Mouse (Mus musculus) mouse trophoblast stem cell (cell line): ENCODE data around the gene Taar5.

ENCODE experiments used
- in situ Hi-C, 2 experiments: fragments of 300-500 bp; cut with MseI, MboI; formaldehyde crosslinking; loops; 2 replicates in 1 of 2; 3 replicates in 1 of 2; pipeline ENCODE4 v1.15.1; 2025

Gene Taar5

GRCm38 (mm10) chr10:23970656-23971165 lies at the start of gene Taar5:
Taar5 (plus strand) TSS chr10:23970706.
- in situ Hi-C loops = loop anchor here in 1 of 2 experiments (10.0 kb wide), 1 partner anchor 144 kb away; no protein-coding TSS in a partner anchor

GRCm38 (mm10) chr10:23922468-23922867 lies 48.0 kb upstream of the Taar5 start:
- in situ Hi-C loops = no loop called here

- in situ Hi-C loops = no loop called here
Observed at GRCm38 (mm10) chr10:23923941-23924340, 46.6 kb upstream of the Taar5 start.

- in situ Hi-C loops = no loop called here
Observed at GRCm38 (mm10) chr10:23937613-23938012, 32.9 kb upstream of the Taar5 start.

- in situ Hi-C loops = no loop called here
Observed at GRCm38 (mm10) chr10:23938312-23938711, 32.2 kb upstream of the Taar5 start, which contains the start of gene Taar2. Taar2 (plus strand) TSS chr10:23938572.

- in situ Hi-C loops = no loop called here
Observed at GRCm38 (mm10) chr10:23942465-23942864, 28.0 kb upstream of the Taar5 start.

- in situ Hi-C loops = no loop called here
Observed at GRCm38 (mm10) chr10:23948026-23948425, 22.5 kb upstream of the Taar5 start.

GRCm38 (mm10) chr10:23949508-23950005 lies 20.9 kb upstream of the Taar5 start, which contains the start of gene Taar3:
Taar3 (plus strand) TSS chr10:23949558.
- in situ Hi-C loops = no loop called here

- in situ Hi-C loops = no loop called here
Observed at GRCm38 (mm10) chr10:23951714-23952113, 18.8 kb upstream of the Taar5 start.

GRCm38 (mm10) chr10:23959071-23959470 lies 11.4 kb upstream of the Taar5 start:
- in situ Hi-C loops = no loop called here

- in situ Hi-C loops = no loop called here
Observed at GRCm38 (mm10) chr10:23960444-23960915, 10.0 kb upstream of the Taar5 start, which contains the start of gene Taar4. Taar4 (plus strand) TSS chr10:23960494.

GRCm38 (mm10) chr10:23963444-23963843 lies 7.1 kb upstream of the Taar5 start:
- in situ Hi-C loops = no loop called here

GRCm38 (mm10) chr10:23964921-23965610 lies 5.4 kb upstream of the Taar5 start:
- in situ Hi-C loops = no loop called here

GRCm38 (mm10) chr10:23971256-23971655 lies 750 bp downstream of the Taar5 start:
- in situ Hi-C loops = loop anchor here in 1 of 2 experiments (10.0 kb wide), 1 partner anchor 144 kb away; no protein-coding TSS in a partner anchor

GRCm38 (mm10) chr10:23977958-23978357 lies 7.5 kb downstream of the Taar5 start:
- in situ Hi-C loops = loop anchor here in 1 of 2 experiments (5.0 to 10.0 kb wide), 2 partner anchors 99 to 137 kb away; partner anchors contain the start of gene Taar8a

GRCm38 (mm10) chr10:23978901-23979705 lies 8.6 kb downstream of the Taar5 start:
- in situ Hi-C loops = loop anchor here in 1 of 2 experiments (5.0 to 10.0 kb wide), 2 partner anchors 98 to 136 kb away; partner anchors contain the start of gene Taar8a

GRCm38 (mm10) chr10:23985546-23985945 lies 15.0 kb downstream of the Taar5 start, which contains the start of gene Taar6:
Taar6 (minus strand) TSS chr10:23985646.
- in situ Hi-C loops = no loop called here

- in situ Hi-C loops = no loop called here
Observed at GRCm38 (mm10) chr10:23986419-23986818, 15.9 kb downstream of the Taar5 start.

- in situ Hi-C loops = no loop called here
Observed at GRCm38 (mm10) chr10:23993381-23993780, 22.9 kb downstream of the Taar5 start, which contains the start of gene Taar7a. Taar7a (minus strand) TSS chr10:23993481.

- in situ Hi-C loops = no loop called here
Observed at GRCm38 (mm10) chr10:23999639-24000038, 29.1 kb downstream of the Taar5 start, which contains the start of gene Taar7b. Taar7b (plus strand) TSS chr10:23999939.

GRCm38 (mm10) chr10:24006442-24006841 lies 35.9 kb downstream of the Taar5 start:
- in situ Hi-C loops = no loop called here
